In the genomic region with DNA sequence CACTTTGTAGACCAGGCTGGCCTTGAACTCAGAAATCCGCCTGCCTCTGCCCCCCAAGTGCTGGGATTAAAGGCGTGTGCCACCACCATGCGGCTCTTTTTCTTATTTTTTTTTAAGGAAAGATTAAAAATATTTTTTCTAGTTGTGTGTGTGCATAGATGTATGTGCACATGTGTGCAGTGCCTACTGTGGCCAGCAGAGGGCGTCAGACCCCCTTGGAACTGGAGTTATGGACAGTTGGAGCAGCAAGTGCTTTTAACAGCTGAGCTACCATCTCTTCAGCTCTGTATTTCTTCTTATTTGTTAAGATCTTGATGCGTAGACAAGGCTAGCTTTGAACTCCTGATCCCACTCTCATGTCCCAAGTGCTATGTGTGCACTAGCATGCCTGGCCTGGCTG, we compare ENCODE assay signal across 11 mouse cellular contexts. TPM values are rescaled to one million over a fixed set of nuclear protein-coding genes. Genes with fewer than 3 reads are reported as not detected.
DNase-seq lines count a peak whose midpoint lies in the region; ATAC-seq and TF ChIP-seq lines count a peak whose summit lies in the region.
"Had no signal": no experiment of that assay in that cellular context is flagged by ENCODE, and none has a peak within 500 bp of the region (broad histone marks: within the 10 kb centered on the region; RNA-seq: fewer than 3 reads in every experiment).

No protein-coding gene starts in this region.

- DNase-seq in layer of hippocampus, adult 2 months (ENCODE audit: low spot score in 2 of 2), result no peak
- DNase-seq in layer of hippocampus, adult 11-12 months (ENCODE audit: low spot score), result no peak
- DNase-seq in CH12.LX (ENCODE audit: extremely low read depth), result peak; percentile 23
- DNase-seq in R1 (ENCODE audit: low read depth, low spot score), result peak; percentile 82
- DNase-seq in stomach, postnatal 0 days (ENCODE audit: low spot score), result no peak
- no peak for DNase-seq in heart, embryonic 10.5 days (ENCODE audit: low spot score)
- no peak for DNase-seq in spleen, postnatal 36 days (ENCODE audit: low spot score in 2 of 2)
- DNase-seq: kidney, adult 11 months; liver, embryonic 13.5 days had no signal

- H3K9ac ChIP-seq in CH12.LX (ENCODE audit: insufficient read depth, low read depth), result no peak overlapping the region
- H3K9ac ChIP-seq in stomach, postnatal 0 days (ENCODE audit: low read length), result no peak overlapping the region
- H3K9ac ChIP-seq: liver, embryonic 13.5 days; neural tube, embryonic 12.5 days; stomach, embryonic 15.5 days had no signal

- H3K4me3 ChIP-seq in layer of hippocampus, adult 2 months, result no peak overlapping the region
- no peak overlapping the region for H3K4me3 ChIP-seq in CH12.LX (replicated peaks in 1 of 3; ENCODE audit: low read depth in 2 of 3, low read length in 2 of 3, poor library complexity in 1 of 3)
- no peak overlapping the region for H3K4me3 ChIP-seq in stomach, postnatal 0 days (ENCODE audit: low read depth, low read length)
- H3K4me3 ChIP-seq in heart, embryonic 10.5 days, result no peak overlapping the region
- H3K4me3 ChIP-seq: liver, embryonic 13.5 days; neural tube, embryonic 12.5 days; stomach, embryonic 15.5 days had no signal

- H3K27ac ChIP-seq in layer of hippocampus, adult 2 months, result no peak overlapping the region
- H3K27ac ChIP-seq in CH12.LX (ENCODE audit: insufficient read depth, low read depth), result no peak overlapping the region
- H3K27ac ChIP-seq in stomach, postnatal 0 days (replicated peaks), result no peak overlapping the region
- no peak overlapping the region for H3K27ac ChIP-seq in heart, embryonic 10.5 days
- H3K27ac ChIP-seq: liver, embryonic 13.5 days; neural tube, embryonic 12.5 days; stomach, embryonic 15.5 days had no signal

- ATAC-seq in stomach, postnatal 0 days (ENCODE audit: low FRiP score, low TSS enrichment), result no peak

- no peak for TF ChIP-seq POLR2A in CH12.LX (IDR thresholded peaks at IDR 0.05; ENCODE audit: low read depth, low read length)

- no peaks in the 10 kb centered on the region for H3K79me2 ChIP-seq in CH12.LX (replicated peaks; ENCODE audit: control insufficient read depth, extremely low read depth, insufficient read depth, poor library complexity, severe bottlenecking)

- H3K4me2 ChIP-seq in CH12.LX (ENCODE audit: insufficient read depth, low read depth, poor library complexity, severe bottlenecking), result no peak overlapping the region
- no peak overlapping the region for H3K4me2 ChIP-seq in stomach, postnatal 0 days (replicated peaks; ENCODE audit: low read depth)
- H3K4me2 ChIP-seq: liver, embryonic 13.5 days; neural tube, embryonic 12.5 days; stomach, embryonic 15.5 days had no signal

- H3K27me3 ChIP-seq in CH12.LX (replicated peaks), result no peaks in the 10 kb centered on the region
- H3K27me3 ChIP-seq in stomach, postnatal 0 days (ENCODE audit: control insufficient read depth, insufficient read depth, low read length), result no peaks in the 10 kb centered on the region
- no peaks in the 10 kb centered on the region; the same call in none of the 2 replicates for H3K27me3 ChIP-seq in heart, embryonic 10.5 days (ENCODE audit: insufficient read depth, poor library complexity, severe bottlenecking)
- H3K27me3 ChIP-seq: neural tube, embryonic 12.5 days; stomach, embryonic 15.5 days had no signal

- H3K36me3 ChIP-seq in CH12.LX (replicated peaks in 1 of 2; ENCODE audit: control insufficient read depth in 1 of 2, insufficient read depth in 1 of 2, low read length in 1 of 2), result peaks cover 7 to 56% of the 10 kb centered on the region in 2 experiments
- peaks cover 4% of the 10 kb centered on the region for H3K36me3 ChIP-seq in stomach, postnatal 0 days (ENCODE audit: control insufficient read depth, insufficient read depth, low read length)
- peaks cover 36% of the 10 kb centered on the region for H3K36me3 ChIP-seq in heart, embryonic 10.5 days
- H3K36me3 ChIP-seq: neural tube, embryonic 12.5 days had no signal

- H3K4me1 ChIP-seq in CH12.LX (ENCODE audit: control insufficient read depth in 1 of 2, insufficient read depth in 2 of 2), result no peaks in the 10 kb centered on the region
- no peaks in the 10 kb centered on the region for H3K4me1 ChIP-seq in stomach, postnatal 0 days (replicated peaks; ENCODE audit: control insufficient read depth, insufficient read depth)
- peaks cover 16% of the 10 kb centered on the region for H3K4me1 ChIP-seq in heart, embryonic 10.5 days
- H3K4me1 ChIP-seq: liver, embryonic 13.5 days; neural tube, embryonic 12.5 days; stomach, embryonic 15.5 days had no signal

- H3K9me3 ChIP-seq in CH12.LX (replicated peaks; ENCODE audit: low read length), result no peaks in the 10 kb centered on the region
- H3K9me3 ChIP-seq in stomach, postnatal 0 days (ENCODE audit: control insufficient read depth, low read length), result no peaks in the 10 kb centered on the region
- no peaks in the 10 kb centered on the region; the same call in 1 of the 2 replicates for H3K9me3 ChIP-seq in heart, embryonic 10.5 days
- H3K9me3 ChIP-seq: liver, embryonic 13.5 days; neural tube, embryonic 12.5 days; stomach, embryonic 15.5 days had no signal

- TF ChIP-seq RAD21 in CH12.LX (IDR thresholded peaks at IDR 0.05; ENCODE audit: low read depth, low read length), result peak; percentile 33

- dilution Hi-C loops in CH12.LX (cut with MboI; ENCODE audit: extremely low pct_ligation_motif_present, extremely low pct_unique_long_range_greater_than_20kb, low sequenced_read_pairs), result no loop called here

- TF ChIP-seq CTCF in layer of hippocampus, adult 2 months (conservative IDR thresholded peaks at IDR 0.05), result peak; percentile 72
- peak; percentile 22 to 49; a peak in 2 of 4 replicates for TF ChIP-seq CTCF in CH12.LX (conservative IDR thresholded peaks at IDR 0.05 in 1 of 2, IDR thresholded peaks at IDR 0.05 in 1 of 2; ENCODE audit: low read depth in 2 of 2, low read length in 2 of 2)
- peak; percentile 59 for TF ChIP-seq CTCF in stomach, postnatal 0 days (IDR thresholded peaks at IDR 0.05; ENCODE audit: low read depth)

- in situ Hi-C loops in CH12.LX (cut with MboI; ENCODE audit: low pct_ligation_motif_present, low pct_unique_long_range_greater_than_20kb, low sequenced_read_pairs), result loop anchor here (5.0 kb wide), 1 partner anchor 288 kb away; no protein-coding TSS in a partner anchor

- 72% methylated on average over 5 of the region's 5 CpGs for WGBS in stomach, postnatal 0 days
- WGBS in heart, embryonic 10.5 days, result 62% methylated on average over 5 of the region's 5 CpGs

- TF ChIP-seq EP300 in CH12.LX (IDR thresholded peaks at IDR 0.05; ENCODE audit: low read length), result no peak
- no peak for TF ChIP-seq EP300 in stomach, postnatal 0 days (optimal IDR thresholded peaks at IDR 0.05)

TF ChIP-seq in CH12.LX, 34 proteins besides CTCF, POLR2A, EP300 and RAD21:
- TF ChIP-seq NELFE (IDR thresholded peaks at IDR 0.05; ENCODE audit: low read depth, low read length) (no peak), SMC3 (IDR thresholded peaks at IDR 0.05; ENCODE audit: low read depth, low read length) (peak; percentile 32; the same call in 1 of the 2 replicates)

RNA-seq across cellular contexts. Expression of a gene that starts 13.2 kb away (rescaled TPM):
- 1 to 10 TPM; 6.6 to 9.0 TPM for total RNA-seq in layer of hippocampus, adult 2 months (2021)
- total RNA-seq in CH12.LX (2012; rRNA removed) (10.5 and 10.7 TPM in 2 replicates), CH12.LX (2014; rRNA removed) (8.9 and 10.6 TPM in 2 replicates)
- polyA plus RNA-seq in CH12.LX (2012; ENCODE audit: insufficient read length, low read depth), result 9.1 and 10.4 TPM in 2 replicates
- polyA plus RNA-seq in stomach, postnatal 0 days (2015; fragmentation: Nextera tagmentation; extraction: Ambion mirVana), result 16.8 and 17.1 TPM in 2 replicates
- 8.0 and 9.6 TPM in 2 replicates for polyA plus RNA-seq in heart, embryonic 10.5 days (2016; fragmentation: Nextera tagmentation; extraction: Ambion mirVana)

RNA-seq across cellular contexts. Expression of a gene that starts 25.6 kb away (rescaled TPM):
- total RNA-seq in layer of hippocampus, adult 2 months (2021), result 10 to 100 TPM; 44.7 to 46.5 TPM
- total RNA-seq in CH12.LX (2012; rRNA removed) (1.0 and 4.5 TPM in 2 replicates), CH12.LX (2014; rRNA removed) (0.36 and 0.54 TPM in 2 replicates)
- 1.6 TPM in 2 replicates for polyA plus RNA-seq in CH12.LX (2012; ENCODE audit: insufficient read length, low read depth)
- polyA plus RNA-seq in stomach, postnatal 0 days (2015; fragmentation: Nextera tagmentation; extraction: Ambion mirVana), result 1.8 and 2.1 TPM in 2 replicates
- polyA plus RNA-seq in heart, embryonic 10.5 days (2016; fragmentation: Nextera tagmentation; extraction: Ambion mirVana), result 1.9 and 2.8 TPM in 2 replicates

RNA-seq across cellular contexts. Expression of a gene that starts 58.8 kb away (rescaled TPM):
- total RNA-seq in layer of hippocampus, adult 2 months (2021), result 100 to 1,000 TPM; 362 to 369 TPM
- 39.4 and 48.0 TPM in 2 replicates for total RNA-seq in CH12.LX (2012; rRNA removed)
- 31.2 and 33.6 TPM in 2 replicates for total RNA-seq in CH12.LX (2014; rRNA removed)
- polyA plus RNA-seq in CH12.LX (2012; ENCODE audit: insufficient read length, low read depth), result 34.7 and 38.3 TPM in 2 replicates
- polyA plus RNA-seq in stomach, postnatal 0 days (2015; fragmentation: Nextera tagmentation; extraction: Ambion mirVana), result 358 and 380 TPM in 2 replicates
- polyA plus RNA-seq in heart, embryonic 10.5 days (2016; fragmentation: Nextera tagmentation; extraction: Ambion mirVana), result 838 and 1,170 TPM in 2 replicates

Comparison
In these comparisons a context has a peak if more than half of its experiments do, and no peak if none do; other contexts are left out.
1. DNase-seq: peak in CH12.LX (single experiment) and R1 (single experiment); none in layer of hippocampus, adult 2 months (0 of 2), layer of hippocampus, adult 11-12 months (single experiment), stomach, postnatal 0 days (single experiment), heart, embryonic 10.5 days (single experiment) and spleen, postnatal 36 days (0 of 2).
2. Peak in every context shown above with its lines, with median percentiles within 50 percentile points of each other: CTCF ChIP-seq.